Mouse (Mus musculus) kidney, adult 2 months (tissue): ENCODE measurements around the gene Gm10639.

Experiments
- CTCF ChIP-seq: fragments of 200-500 bp; conservative IDR thresholded peaks from 2 replicates; pipeline ENCODE4 v1.5.1; 2011; ENCODE audit warnings: low read depth, mild to moderate bottlenecking, control low read depth, low read length, moderate library complexity, mixed read lengths; ENCODE audit not compliant: insufficient read depth, insufficient read length
- POLR2A ChIP-seq: fragments of 200-500 bp; IDR thresholded peaks from one replicate; pipeline ENCODE4 v1.6.1; 2011; ENCODE audit warnings: low read depth, low read length, control low read depth

GRCm38 (mm10) chr9:78314696-78315095, 25.0 kb downstream of the Gm10639 start, which contains the start of gene Omt2a:
- TF ChIP-seq CTCF (no peak), POLR2A (no peak)
